Mouse (Mus musculus): ENCODE measurements around the gene Cuedc1. TPM values are rescaled to one million over a fixed set of nuclear protein-coding genes. Genes with fewer than 3 reads are reported as not detected.

Cuedc1 gene
- 38.8 and 40.2 TPM in 2 replicates for total RNA-seq (2014; rRNA removed)
- polyA plus RNA-seq (2015; fragmentation: Nextera tagmentation; extraction: Ambion mirVana), result 32.7 and 37.5 TPM in 2 replicates

DNA sequence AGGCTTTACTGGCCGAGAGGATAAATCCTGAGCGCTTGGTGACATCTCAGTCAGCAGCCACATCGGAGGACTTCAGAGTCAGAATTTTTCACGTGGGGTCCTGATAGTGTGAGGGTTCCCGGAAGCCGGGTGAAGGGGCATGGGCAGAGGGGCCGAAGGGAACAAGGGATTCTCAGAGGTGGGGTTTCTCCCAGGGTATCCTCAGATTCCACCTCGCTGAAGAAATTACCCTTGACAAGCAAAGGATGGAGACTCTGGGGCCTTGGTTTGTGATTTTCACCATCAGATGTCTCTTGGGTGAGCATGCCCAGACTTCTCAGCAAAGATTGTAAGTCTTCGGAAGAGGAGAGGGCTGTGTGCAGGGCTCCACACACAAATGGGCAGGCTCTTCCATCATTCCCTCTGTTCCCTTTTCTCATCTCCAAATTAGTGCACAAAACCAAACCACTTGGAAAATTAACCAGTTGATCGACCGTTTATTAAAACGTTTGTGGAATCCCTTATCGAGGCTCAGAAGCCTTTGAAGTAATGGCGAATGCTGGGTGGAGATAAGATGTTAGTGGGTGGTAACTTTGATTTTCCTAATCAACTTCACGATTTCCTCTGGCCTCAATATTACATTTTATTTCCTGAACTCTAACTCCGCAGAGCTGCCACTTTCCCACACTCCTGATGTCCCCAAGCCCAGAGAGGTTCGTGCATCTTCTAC, at the start of gene Cuedc1:
Gene Cuedc1, plus strand, starts transcription at position 38 of the 709 bp plus-strand sequence.
- no peak for DNase-seq (ENCODE audit: low spot score)
- no peaks in the 10 kb centered on the region for H3K9me3 ChIP-seq (ENCODE audit: low read length)
- H3K4me2 ChIP-seq (ENCODE audit: low read depth, low read length, poor library complexity, severe bottlenecking), result peak within 1 kb of the TSS; percentile 85
- peaks cover 10% of the 10 kb centered on the region for H3K4me1 ChIP-seq (ENCODE audit: insufficient read depth, low read length)
- no peaks in the 10 kb centered on the region for H3K27me3 ChIP-seq (ENCODE audit: insufficient read depth, low read length)
- ATAC-seq (ENCODE audit: low FRiP score), result no peak
- H3K9ac ChIP-seq (replicated peaks; ENCODE audit: low read length, poor library complexity, severe bottlenecking), result peak within 1 kb of the TSS; percentile 94
- WGBS, result 23% methylated on average over 17 of the region's 17 CpGs
- H3K27ac ChIP-seq (ENCODE audit: low read depth, low read length), result peak within 1 kb of the TSS; percentile 90
- TF ChIP-seq CTCF (IDR thresholded peaks at IDR 0.05), result no peak
- no peaks in the 10 kb centered on the region for H3K36me3 ChIP-seq (ENCODE audit: insufficient read depth, low read length)
- H3K4me3 ChIP-seq (ENCODE audit: low read depth, low read length), result peak within 1 kb of the TSS; percentile 87

- no peak for TF ChIP-seq CTCF (IDR thresholded peaks at IDR 0.05)
- no peak overlapping the region for H3K27ac ChIP-seq (ENCODE audit: low read depth, low read length)
- no peaks in the 10 kb centered on the region for H3K27me3 ChIP-seq (ENCODE audit: insufficient read depth, low read length)
- H3K4me2 ChIP-seq (ENCODE audit: low read depth, low read length, poor library complexity, severe bottlenecking), result peak overlapping the region; percentile 69
- H3K4me1 ChIP-seq (ENCODE audit: insufficient read depth, low read length), result 0 out of 2 replicates have a peak, but pooled peaks cover 6% of the 10 kb centered on the region
- no peak for ATAC-seq (ENCODE audit: low FRiP score)
- H3K4me3 ChIP-seq (ENCODE audit: low read depth, low read length), result peak overlapping the region; percentile 95
- H3K36me3 ChIP-seq (ENCODE audit: insufficient read depth, low read length), result no peaks in the 10 kb centered on the region; the same call in 1 of the 2 replicates
- 14% methylated on average over 26 of the region's 26 CpGs for WGBS
- H3K9me3 ChIP-seq (ENCODE audit: low read length), result no peaks in the 10 kb centered on the region
- H3K9ac ChIP-seq (replicated peaks; ENCODE audit: low read length, poor library complexity, severe bottlenecking), result peak overlapping the region; percentile 97
- DNase-seq (ENCODE audit: low spot score), result no peak
Observed at GRCm38 (mm10) chr11:88048961-88049670, 48.7 kb upstream of the Cuedc1 start.

DNA sequence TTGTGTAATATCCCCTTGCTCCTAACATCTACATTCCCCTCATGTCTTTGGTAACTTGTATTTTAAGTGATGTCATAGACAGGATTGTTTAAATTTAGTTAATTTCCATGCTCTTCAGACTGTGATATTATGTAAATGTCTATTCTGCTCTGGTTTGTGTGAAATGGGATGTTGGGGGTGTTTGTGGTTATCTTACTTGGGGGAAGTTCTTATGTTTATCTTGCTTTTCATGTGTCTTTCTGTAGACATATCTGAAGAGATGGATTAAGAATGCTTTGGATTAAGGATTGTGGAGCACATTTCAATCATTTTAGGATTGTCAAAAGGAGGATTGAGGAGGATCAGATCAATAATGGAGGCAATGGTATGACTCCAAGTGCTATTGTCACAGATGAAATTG, 48.1 kb upstream of the Cuedc1 start:
- Histone ChIP-seq H3K4me1 (ENCODE audit: insufficient read depth, low read length) (0 out of 2 replicates have a peak, but pooled peaks cover 6% of the 10 kb centered on the region), H3K27me3 (ENCODE audit: insufficient read depth, low read length) (no peaks in the 10 kb centered on the region), H3K9ac (replicated peaks; ENCODE audit: low read length, poor library complexity, severe bottlenecking) (0 out of 2 replicates have a peak overlapping the region, but pooled peaks have one; percentile 4), H3K4me2 (ENCODE audit: low read depth, low read length, poor library complexity, severe bottlenecking) (peak overlapping the region; percentile 69), H3K27ac (ENCODE audit: low read depth, low read length) (no peak overlapping the region), H3K36me3 (ENCODE audit: insufficient read depth, low read length) (no peaks in the 10 kb centered on the region; the same call in 1 of the 2 replicates), H3K4me3 (ENCODE audit: low read depth, low read length) (peak overlapping the region; percentile 95; the same call in 1 of the 2 replicates), H3K9me3 (ENCODE audit: low read length) (no peaks in the 10 kb centered on the region)
- DNase-seq (ENCODE audit: low spot score) (no peak), ATAC-seq (ENCODE audit: low FRiP score) (no peak)
- no peak for TF ChIP-seq CTCF (IDR thresholded peaks at IDR 0.05)

DNA sequence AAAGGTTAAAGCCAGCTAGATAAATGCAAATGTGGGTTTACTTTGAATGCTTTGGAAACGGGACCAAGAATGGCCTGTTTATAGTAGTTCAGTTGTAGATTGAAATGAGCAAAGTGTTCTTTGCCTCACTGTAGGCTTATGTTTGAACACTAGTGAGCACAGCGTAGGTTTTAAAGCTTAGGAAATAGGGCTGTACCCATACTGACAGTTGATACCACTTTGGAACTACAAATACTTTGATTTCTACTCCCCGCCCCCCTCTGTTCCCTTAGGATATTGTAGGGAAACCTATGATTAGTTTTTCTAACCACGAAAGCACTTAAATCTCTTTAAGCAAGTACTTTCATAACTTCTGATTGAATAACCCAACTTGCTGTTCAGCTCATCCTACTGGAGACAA, 45.2 kb upstream of the Cuedc1 start:
- H3K27me3 ChIP-seq (ENCODE audit: insufficient read depth, low read length), result no peaks in the 10 kb centered on the region
- WGBS, result 68% methylated on average over 4 of the region's 4 CpGs
- H3K4me3 ChIP-seq (ENCODE audit: low read depth, low read length), result no peak overlapping the region
- TF ChIP-seq CTCF (IDR thresholded peaks at IDR 0.05), result no peak
- H3K27ac ChIP-seq (ENCODE audit: low read depth, low read length), result no peak overlapping the region
- ATAC-seq (ENCODE audit: low FRiP score), result no peak
- no peak overlapping the region for H3K4me2 ChIP-seq (ENCODE audit: low read depth, low read length, poor library complexity, severe bottlenecking)
- H3K36me3 ChIP-seq (ENCODE audit: insufficient read depth, low read length), result no peaks in the 10 kb centered on the region; the same call in 1 of the 2 replicates
- H3K9me3 ChIP-seq (ENCODE audit: low read length), result no peaks in the 10 kb centered on the region
- H3K9ac ChIP-seq (replicated peaks; ENCODE audit: low read length, poor library complexity, severe bottlenecking), result no peak overlapping the region
- DNase-seq (ENCODE audit: low spot score), result no peak
- H3K4me1 ChIP-seq (ENCODE audit: insufficient read depth, low read length), result 0 out of 2 replicates have a peak, but pooled peaks cover 6% of the 10 kb centered on the region

DNA sequence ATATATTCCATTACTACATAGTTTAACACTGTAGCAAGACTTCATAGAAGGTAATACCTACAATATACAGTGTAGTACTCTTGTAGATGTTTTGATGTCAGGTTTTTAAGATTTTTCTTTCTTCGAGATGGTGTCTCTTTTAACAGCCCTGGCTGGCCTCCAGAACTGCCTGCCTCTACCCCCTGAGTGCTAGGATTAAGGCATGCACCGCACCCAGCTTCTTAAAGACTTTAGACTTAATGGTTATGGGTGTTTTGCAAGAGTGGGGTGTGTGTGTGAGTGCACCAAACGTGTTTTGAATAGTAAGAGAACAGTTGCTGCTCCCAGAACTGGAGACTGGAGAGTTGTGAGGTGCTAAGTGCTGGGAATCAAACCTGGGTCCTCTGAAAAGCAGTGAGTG, 44.0 kb upstream of the Cuedc1 start:
- Histone ChIP-seq H3K4me1 (ENCODE audit: insufficient read depth, low read length) (0 out of 2 replicates have a peak, but pooled peaks cover 6% of the 10 kb centered on the region), H3K9me3 (ENCODE audit: low read length) (no peaks in the 10 kb centered on the region), H3K27me3 (ENCODE audit: insufficient read depth, low read length) (no peaks in the 10 kb centered on the region), H3K4me3 (ENCODE audit: low read depth, low read length) (no peak overlapping the region), H3K4me2 (ENCODE audit: low read depth, low read length, poor library complexity, severe bottlenecking) (no peak overlapping the region), H3K27ac (ENCODE audit: low read depth, low read length) (no peak overlapping the region), H3K9ac (replicated peaks; ENCODE audit: low read length, poor library complexity, severe bottlenecking) (no peak overlapping the region), H3K36me3 (ENCODE audit: insufficient read depth, low read length) (no peaks in the 10 kb centered on the region; the same call in 1 of the 2 replicates)
- TF ChIP-seq CTCF (IDR thresholded peaks at IDR 0.05), result no peak
- no peak for ATAC-seq (ENCODE audit: low FRiP score)
- DNase-seq (ENCODE audit: low spot score), result no peak
- 55% methylated on average over 3 of the region's 3 CpGs for WGBS

All from midbrain, postnatal 0 days (tissue).